Mouse (Mus musculus) liver, embryonic 14.5 days (tissue): ENCODE measurements around the gene Tspyl3. TPM values are rescaled to one million over a fixed set of nuclear protein-coding genes. Genes with fewer than 3 reads are reported as not detected.
A peak's percentile ranks its signal among the peaks of the same experiment; 100 is the strongest.

Source experiments
- ATAC-seq: fragments of 200-750 bp; cut with Nextera tagmentation; 2 replicates; pipeline ENCODE4 v1.8.0; 2017; ENCODE audit warnings: moderate number of reproducible peaks, mild to moderate bottlenecking, moderate library complexity; ENCODE audit not compliant: insufficient read depth
- DNase-seq, 3 experiments: peaks; one replicate each; pipeline ENCODE4 v3.0.0-alpha.2; 2012 to 2013; ENCODE audit warnings: low read depth in 3 of 3, low spot score in 3 of 3
- H3K27ac ChIP-seq: fragments of 300-500 bp; sonication (generic); 2 replicates; pipeline ENCODE4 v1.5.1; 2014; ENCODE audit warnings: moderate library complexity, mild to moderate bottlenecking, control low read depth, inconsistent platforms
- H3K27me3 ChIP-seq: fragments of 300-500 bp; sonication (generic); 2 replicates; pipeline ENCODE4 v1.6.1; 2014; ENCODE audit warnings: mild to moderate bottlenecking, low read length, moderate library complexity; ENCODE audit not compliant: control insufficient read depth, insufficient read depth
- H3K36me3 ChIP-seq: fragments of 300-500 bp; sonication (generic); replicated peaks from 2 replicates; pipeline ENCODE4 v1.6.1; 2014; ENCODE audit warnings: low read depth; ENCODE audit not compliant: control insufficient read depth, insufficient read depth
- H3K4me1 ChIP-seq, 2 experiments: fragments of 200-500 bp in 1 of 2; fragments of 300-500 bp in 1 of 2; sonication (generic) in 1 of 2; replicated peaks; 2 replicates each; pipeline ENCODE4 v1.6.1; 2012 to 2014; ENCODE audit warnings: antibody characterized with exemption in 1 of 2, inconsistent platforms in 1 of 2, low read length in 1 of 2; ENCODE audit not compliant: control insufficient read depth in 2 of 2, insufficient read depth in 2 of 2
- H3K4me2 ChIP-seq: fragments of 300-500 bp; sonication (generic); 2 replicates; pipeline ENCODE4 v1.6.1; 2014; ENCODE audit warnings: low read depth, mild to moderate bottlenecking, control low read depth, moderate library complexity
- H3K4me3 ChIP-seq, 2 experiments: fragments of 200-500 bp in 1 of 2; fragments of 300-500 bp in 1 of 2; sonication (generic) in 1 of 2; 2 replicates each; pipeline ENCODE4 v1.5.1; 2012 to 2014; ENCODE audit warnings: low read depth in 2 of 2, low read length in 2 of 2, mild to moderate bottlenecking in 2 of 2, control low read depth in 1 of 2, inconsistent platforms in 1 of 2, moderate library complexity in 1 of 2; ENCODE audit not compliant: insufficient read depth in 1 of 2
- H3K9ac ChIP-seq: fragments of 300-500 bp; sonication (generic); replicated peaks from 2 replicates; pipeline ENCODE4 v1.6.1; 2014; ENCODE audit warnings: mild to moderate bottlenecking, control low read depth, moderate library complexity
- H3K9me3 ChIP-seq: fragments of 300-500 bp; sonication (generic); 2 replicates; pipeline ENCODE4 v1.6.1; 2016; ENCODE audit warnings: low read length, mixed read lengths; ENCODE audit not compliant: control insufficient read depth
- CTCF ChIP-seq: IDR thresholded peaks from 2 replicates; pipeline ENCODE4 v1.5.1; 2016; ENCODE audit warnings: antibody characterized with exemption, low read depth, control low read depth
- EP300 ChIP-seq: IDR thresholded peaks from 2 replicates; pipeline ENCODE4 v1.6.1; 2016; ENCODE audit warnings: antibody characterized with exemption, low read depth
- WGBS: fragments of 180-500 bp; shearing (Covaris S2); extraction: QIAGEN DNeasy Blood & Tissue Kit; methylation state at CpG from one replicate; pipeline ENCODE4 v1.1.7; 2014; ENCODE audit not compliant: insufficient replicate concordance; 5-methylcytosine and 5-hydroxymethylcytosine counted together
- polyA plus RNA-seq, 2 experiments: library from polyadenylated mRNA; depleted of rRNA in 1 of 2; stranded (reverse) in 1 of 2; unstranded in 1 of 2; fragments of >200 nt; fragmentation: Nextera tagmentation in 1 of 2; extraction: Ambion mirVana in 1 of 2; gene quantifications; 2 replicates each; pipeline versions ENCODE4 v1.2.1 to v1.2.3; 2012 to 2014

Tspyl3 gene
- polyA plus RNA-seq, 2 experiments: 1.6 to 2.3 TPM

DNA sequence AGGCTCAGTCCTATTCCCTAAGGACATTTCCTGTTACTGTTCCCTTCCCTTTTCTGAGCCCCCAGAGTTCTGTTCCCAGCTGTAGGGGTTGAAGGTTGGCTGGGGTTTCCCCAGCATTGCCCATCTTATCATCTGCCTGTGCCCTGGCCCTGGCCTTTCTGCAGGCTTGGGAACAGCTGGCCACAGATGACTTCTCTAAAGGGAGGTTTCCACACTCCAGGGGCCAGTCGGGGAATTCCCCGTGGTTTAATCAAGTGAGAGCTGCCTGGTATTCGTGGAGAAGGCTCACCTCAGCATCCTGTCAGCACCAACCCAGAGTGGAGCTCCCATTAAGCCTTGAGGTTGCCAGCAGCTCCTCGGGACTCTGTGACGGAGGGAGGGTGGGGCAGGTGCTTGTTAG is 26.8 kb downstream of the Tspyl3 start:
- Histone ChIP-seq H3K4me3 (no peak overlapping the region), H3K4me2 (no peak overlapping the region), H3K36me3 (peaks cover 25% of the 10 kb centered on the region), H3K27me3 (no peaks in the 10 kb centered on the region), H3K4me1 (peaks cover 0 to 4% of the 10 kb centered on the region in 2 experiments; a peak in 2 of 4 replicates), H3K9ac (no peak overlapping the region), H3K27ac (no peak overlapping the region), H3K9me3 (no peaks in the 10 kb centered on the region)
- ATAC-seq (0 out of 2 replicates have a peak, but pooled peaks have one; percentile 35), DNase-seq (no peak)
- TF ChIP-seq EP300: no peak
- no peak for TF ChIP-seq CTCF
- 41% methylated on average over 5 of the region's 5 CpGs for WGBS

DNA sequence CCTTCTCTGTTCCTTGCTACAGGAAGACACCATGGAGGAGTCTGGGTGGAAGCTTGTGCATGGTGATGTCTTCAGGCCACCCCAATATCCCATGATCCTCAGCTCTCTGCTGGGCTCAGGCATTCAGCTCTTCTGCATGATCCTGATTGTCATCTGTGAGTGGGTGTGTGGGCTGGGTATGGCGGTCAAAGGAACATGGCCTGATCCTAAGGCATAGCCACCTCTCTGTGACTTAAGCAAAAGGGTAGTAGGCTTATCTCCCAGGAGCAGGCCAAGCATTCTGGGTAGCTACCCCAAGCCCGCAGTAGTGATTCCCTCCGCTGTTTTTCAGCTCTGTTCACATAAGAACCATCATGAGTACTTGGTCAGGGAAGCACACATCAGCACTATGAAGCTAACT is 31.0 kb downstream of the Tspyl3 start:
- H3K36me3 ChIP-seq: peaks cover 41% of the 10 kb centered on the region
- H3K9ac ChIP-seq: no peak overlapping the region
- H3K4me2 ChIP-seq: no peak overlapping the region
- no peaks in the 10 kb centered on the region for H3K9me3 ChIP-seq
- peaks cover 0 to 4% of the 10 kb centered on the region in 2 experiments; a peak in 2 of 4 replicates for H3K4me1 ChIP-seq
- H3K4me3 ChIP-seq: no peak overlapping the region
- H3K27me3 ChIP-seq: no peaks in the 10 kb centered on the region
- H3K27ac ChIP-seq: no peak overlapping the region
- TF ChIP-seq CTCF (no peak), EP300 (no peak)
- 54% methylated on average over 3 of the region's 3 CpGs for WGBS
- no peak for DNase-seq
- peak; percentile 58; the same call in 1 of the 2 replicates for ATAC-seq

GRCm38 (mm10) chr2:153191242-153191641 is 34.0 kb downstream of the Tspyl3 start:
- no peaks in the 10 kb centered on the region for H3K27me3 ChIP-seq
- WGBS: 62% methylated on average over 2 of the region's 2 CpGs

DNA sequence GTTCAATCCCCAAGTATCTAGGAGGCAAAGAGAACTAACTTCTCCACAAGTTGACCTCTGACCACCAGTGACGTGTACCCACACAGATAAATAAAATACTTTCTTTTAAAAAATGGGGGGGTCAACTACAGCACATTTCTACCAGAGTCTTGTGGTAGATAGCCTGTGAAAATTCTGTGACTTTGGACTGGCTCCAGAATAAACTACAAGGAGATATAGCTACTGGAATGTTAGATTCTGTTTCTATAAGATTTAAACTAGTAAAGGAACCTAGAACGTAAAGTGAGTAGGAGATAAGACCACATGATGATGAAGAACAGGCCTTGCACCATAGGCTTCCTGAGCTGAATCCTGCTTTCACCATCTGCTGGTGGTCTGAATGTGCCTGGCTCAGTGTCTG is 37.4 kb downstream of the Tspyl3 start:
- H3K27me3 ChIP-seq: no peaks in the 10 kb centered on the region
- 68% methylated on average over 2 of the region's 2 CpGs for WGBS
- H3K4me3 ChIP-seq: no peak overlapping the region
- H3K9me3 ChIP-seq: no peaks in the 10 kb centered on the region
- H3K36me3 ChIP-seq: peaks cover 53% of the 10 kb centered on the region
- no peak overlapping the region for H3K9ac ChIP-seq
- H3K4me2 ChIP-seq: no peak overlapping the region
- no peak for ATAC-seq
- TF ChIP-seq CTCF: no peak
- TF ChIP-seq EP300: no peak
- DNase-seq: no peak
- H3K4me1 ChIP-seq: peaks cover 0 to 3% of the 10 kb centered on the region in 2 experiments; a peak in 2 of 4 replicates
- no peak overlapping the region for H3K27ac ChIP-seq

More at GRCm38 (mm10) chr2:153191242-153191641, 34.0 kb downstream of the Tspyl3 start:
- H3K4me2 ChIP-seq: no peak overlapping the region
- H3K27ac ChIP-seq: no peak overlapping the region
- H3K9ac ChIP-seq: no peak overlapping the region
- peaks cover 58% of the 10 kb centered on the region for H3K36me3 ChIP-seq
- TF ChIP-seq CTCF (no peak), EP300 (no peak)
- H3K4me1 ChIP-seq: peaks cover 0 to 5% of the 10 kb centered on the region in 2 experiments; a peak in 2 of 4 replicates
- no peak for ATAC-seq
- H3K4me3 ChIP-seq: no peak overlapping the region
- no peaks in the 10 kb centered on the region for H3K9me3 ChIP-seq
- no peak for DNase-seq

DNA sequence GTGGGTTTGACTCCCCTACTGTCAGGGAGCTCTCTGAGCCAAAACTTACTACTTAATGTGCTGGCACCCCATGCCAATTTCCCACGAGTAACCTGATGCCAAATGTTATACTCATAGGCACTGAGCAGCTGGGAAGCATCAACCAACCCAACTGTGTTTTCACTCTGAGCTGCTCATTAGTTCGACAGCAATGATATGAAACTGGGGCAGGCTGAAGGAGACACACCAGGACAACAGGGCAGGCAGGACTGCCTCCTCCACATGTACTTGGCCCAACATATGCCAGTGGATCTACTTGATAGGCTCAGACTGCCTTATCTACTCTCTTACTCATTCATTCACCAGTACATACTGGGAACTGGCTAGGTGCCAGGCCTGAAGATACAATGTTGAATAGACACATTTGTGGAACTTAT is 39.1 kb downstream of the Tspyl3 start:
- no peak for DNase-seq

More for the DNA sequence above, 39.1 kb downstream of the Tspyl3 start:
- H3K27me3 ChIP-seq: no peaks in the 10 kb centered on the region
- H3K4me3 ChIP-seq: no peak overlapping the region
- peaks cover 51% of the 10 kb centered on the region for H3K36me3 ChIP-seq
- ATAC-seq: no peak
- no peaks in the 10 kb centered on the region for H3K9me3 ChIP-seq
- TF ChIP-seq EP300 (no peak), CTCF (no peak)
- H3K27ac ChIP-seq: no peak overlapping the region
- H3K4me1 ChIP-seq: peaks cover 0 to 3% of the 10 kb centered on the region in 2 experiments; a peak in 2 of 4 replicates
- no peak overlapping the region for H3K4me2 ChIP-seq
- 55% methylated on average over 2 of the region's 2 CpGs for whole genome bisulfite sequencing
- H3K9ac ChIP-seq: no peak overlapping the region
